In the genomic region with DNA sequence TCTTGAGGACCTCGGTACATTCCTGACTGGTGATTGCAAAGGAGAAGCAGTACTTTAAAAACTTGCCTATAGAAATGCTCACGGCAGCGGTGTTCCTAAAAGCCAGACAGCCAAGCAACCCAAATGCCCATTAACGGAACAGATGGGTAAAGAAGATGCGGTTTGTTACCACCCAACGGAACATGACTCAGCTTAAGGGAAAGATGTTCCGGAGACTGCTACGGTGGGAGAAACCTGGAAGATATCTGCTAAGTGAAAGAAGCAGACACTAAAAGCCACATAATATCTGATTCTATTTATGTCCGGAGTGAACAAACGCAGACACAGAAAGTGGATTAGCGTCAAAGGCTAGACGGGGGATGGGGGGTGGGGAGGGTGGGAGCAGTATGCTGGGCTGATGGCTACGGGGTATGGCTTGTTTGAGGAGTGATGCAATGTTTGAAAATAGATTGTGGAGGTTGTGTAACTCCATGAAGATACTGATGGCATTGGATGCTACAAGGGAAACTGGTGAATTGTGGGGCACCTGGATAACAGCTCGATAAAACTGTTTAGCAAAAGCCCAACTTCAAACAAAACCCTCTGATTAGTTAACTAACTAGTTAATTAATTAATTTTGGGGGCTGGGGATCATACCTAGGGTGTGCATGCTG, we compare ENCODE assay signal across 20 mouse cellular contexts. TPM values are rescaled to one million over a fixed set of nuclear protein-coding genes. Genes with fewer than 3 reads are reported as not detected.
DNase-seq lines count a peak whose midpoint lies in the region; ATAC-seq and TF ChIP-seq lines count a peak whose summit lies in the region.
"Had no signal": no experiment of that assay in that cellular context is flagged by ENCODE, and none has a peak within 500 bp of the region (broad histone marks: within the 10 kb centered on the region; RNA-seq: fewer than 3 reads in every experiment).

No protein-coding gene starts in this region.

- H3K9me3 ChIP-seq in liver, embryonic 12.5 days (replicated peaks): no peaks in the 10 kb centered on the region
- H3K9me3 ChIP-seq in midbrain, postnatal 0 days (ENCODE audit: low read length): no peaks in the 10 kb centered on the region
- H3K9me3 ChIP-seq: G1E; limb, embryonic 15.5 days; neural tube, embryonic 12.5 days had no signal

- WGBS in liver, embryonic 12.5 days (ENCODE audit: insufficient replicate concordance): 56% methylated on average over 14 of the region's 14 CpGs
- 61% methylated on average over 14 of the region's 14 CpGs for WGBS in midbrain, postnatal 0 days

- no peaks in the 10 kb centered on the region; the same call in 1 of the 2 replicates for H3K27me3 ChIP-seq in liver, embryonic 12.5 days (replicated peaks)
- H3K27me3 ChIP-seq in midbrain, postnatal 0 days (ENCODE audit: insufficient read depth, low read length): no peaks in the 10 kb centered on the region
- H3K27me3 ChIP-seq: limb, embryonic 15.5 days; neural tube, embryonic 12.5 days had no signal

- peaks cover 23% of the 10 kb centered on the region for H3K4me1 ChIP-seq in liver, embryonic 12.5 days
- no peaks in the 10 kb centered on the region for H3K4me1 ChIP-seq in midbrain, postnatal 0 days (ENCODE audit: insufficient read depth, low read length)

- peak; percentile 44; the same call in 1 of the 2 replicates for ATAC-seq in liver, embryonic 12.5 days
- no peak for ATAC-seq in midbrain, postnatal 0 days (ENCODE audit: low FRiP score)
- ATAC-seq: CD4-positive, CD25-positive, alpha-beta regulatory T cell, adult 4 months; forebrain, postnatal 0 days; hindbrain, postnatal 0 days had no signal

- H3K27ac ChIP-seq in layer of hippocampus, adult 2 months: peak overlapping the region; percentile 70
- H3K27ac ChIP-seq in liver, embryonic 12.5 days: peak overlapping the region; percentile 41; the same call in 1 of the 2 replicates
- H3K27ac ChIP-seq in midbrain, postnatal 0 days (ENCODE audit: low read depth, low read length): no peak overlapping the region
- H3K27ac ChIP-seq: hindbrain, postnatal 0 days; limb, embryonic 15.5 days; neural tube, embryonic 12.5 days had no signal

- no peak for TF ChIP-seq CTCF in layer of hippocampus, adult 2 months (conservative IDR thresholded peaks at IDR 0.05)
- TF ChIP-seq CTCF in midbrain, postnatal 0 days (IDR thresholded peaks at IDR 0.05): no peak

- DNase-seq in layer of hippocampus, adult 2 months (ENCODE audit: low spot score in 2 of 2): no peak
- no peak for DNase-seq in layer of hippocampus, postnatal 36 days
- peak; percentile 80 for DNase-seq in MN1 (ENCODE audit: low spot score)
- DNase-seq in yolk sac, embryonic 10.5 days (ENCODE audit: low spot score): peak; percentile 53
- no peak for DNase-seq in midbrain, postnatal 0 days (ENCODE audit: low spot score)
- no peak for DNase-seq in thymus, postnatal 36 days
- DNase-seq: adrenal gland, adult 2 months; cerebellum, adult 11-12 months; cerebellum, postnatal 36 days; forebrain, postnatal 0 days; heart, adult 18-20 months; kidney, adult 2 months; kidney, postnatal 14 days; thymus, postnatal 4 days had no signal

- no peak overlapping the region for H3K4me3 ChIP-seq in layer of hippocampus, adult 2 months
- no peak overlapping the region for H3K4me3 ChIP-seq in liver, embryonic 12.5 days
- H3K4me3 ChIP-seq in midbrain, postnatal 0 days (ENCODE audit: low read depth, low read length): no peak overlapping the region
- H3K4me3 ChIP-seq: limb, embryonic 15.5 days; neural tube, embryonic 12.5 days had no signal

- H3K4me2 ChIP-seq in liver, embryonic 12.5 days: peak overlapping the region; percentile 16; the same call in 1 of the 2 replicates
- no peak overlapping the region for H3K4me2 ChIP-seq in midbrain, postnatal 0 days (ENCODE audit: low read depth, low read length, poor library complexity, severe bottlenecking)
- H3K4me2 ChIP-seq: limb, embryonic 15.5 days; neural tube, embryonic 12.5 days had no signal

- no peak overlapping the region for H3K9ac ChIP-seq in liver, embryonic 12.5 days
- H3K9ac ChIP-seq in midbrain, postnatal 0 days (replicated peaks; ENCODE audit: low read length, poor library complexity, severe bottlenecking): no peak overlapping the region
- H3K9ac ChIP-seq: forebrain, postnatal 0 days; limb, embryonic 15.5 days; neural tube, embryonic 12.5 days had no signal

- no peaks in the 10 kb centered on the region for H3K36me3 ChIP-seq in liver, embryonic 12.5 days
- no peaks in the 10 kb centered on the region for H3K36me3 ChIP-seq in midbrain, postnatal 0 days (ENCODE audit: insufficient read depth, low read length)
- H3K36me3 ChIP-seq: G1E; limb, embryonic 15.5 days; neural tube, embryonic 12.5 days had no signal

RNA-seq across cellular contexts. Expression of a gene that starts 22.6 kb away (rescaled TPM):
- total RNA-seq in layer of hippocampus, adult 2 months (2021): 10 to 100 TPM; 35.6 to 35.8 TPM
- 10 to 100 TPM; 33.0 to 36.4 TPM for total RNA-seq in layer of hippocampus, postnatal 36 days (2021)
- 17.1 and 17.3 TPM in 2 replicates for polyA plus RNA-seq in liver, embryonic 12.5 days (2016; fragmentation: Nextera tagmentation; extraction: Ambion mirVana)
- 16.6 and 19.8 TPM in 2 replicates for total RNA-seq in midbrain, postnatal 0 days (2014; rRNA removed)
- polyA plus RNA-seq in midbrain, postnatal 0 days (2015; fragmentation: Nextera tagmentation; extraction: Ambion mirVana): 32.7 and 34.8 TPM in 2 replicates

RNA-seq across cellular contexts. Expression of a gene that starts 58.8 kb away (rescaled TPM):
- 10 to 100 TPM; 69.7 to 78.3 TPM for total RNA-seq in layer of hippocampus, adult 2 months (2021)
- total RNA-seq in layer of hippocampus, postnatal 36 days (2021): 10 to 100 TPM; 64.9 to 67.5 TPM
- polyA plus RNA-seq in liver, embryonic 12.5 days (2016; fragmentation: Nextera tagmentation; extraction: Ambion mirVana): 12.8 and 13.8 TPM in 2 replicates
- total RNA-seq in midbrain, postnatal 0 days (2014; rRNA removed): 55.2 and 67.8 TPM in 2 replicates
- polyA plus RNA-seq in midbrain, postnatal 0 days (2015; fragmentation: Nextera tagmentation; extraction: Ambion mirVana): 44.8 and 48.5 TPM in 2 replicates

Comparison
In these comparisons a context has a peak if more than half of its experiments do, and no peak if none do; other contexts are left out.
1. DNase-seq: peak in MN1 (single experiment) and yolk sac, embryonic 10.5 days (single experiment); none in layer of hippocampus, adult 2 months (0 of 2), layer of hippocampus, postnatal 36 days (0 of 2), midbrain, postnatal 0 days (single experiment) and thymus, postnatal 36 days (0 of 2).